Mouse (Mus musculus) CD4-positive naive resting alpha-beta T cell, adult 76 days (primary cell): Measurements from ENCODE around the gene Neurog2. TPM values are rescaled to one million over a fixed set of nuclear protein-coding genes. Genes with fewer than 3 reads are reported as not detected.

Source experiments
- total RNA-seq: library from RNA; stranded (reverse); gene quantifications from one replicate; pipeline ENCODE4 v1.2.4, GENCODE M21; 2023

The Neurog2 gene
- total RNA-seq: not detected

DNA sequence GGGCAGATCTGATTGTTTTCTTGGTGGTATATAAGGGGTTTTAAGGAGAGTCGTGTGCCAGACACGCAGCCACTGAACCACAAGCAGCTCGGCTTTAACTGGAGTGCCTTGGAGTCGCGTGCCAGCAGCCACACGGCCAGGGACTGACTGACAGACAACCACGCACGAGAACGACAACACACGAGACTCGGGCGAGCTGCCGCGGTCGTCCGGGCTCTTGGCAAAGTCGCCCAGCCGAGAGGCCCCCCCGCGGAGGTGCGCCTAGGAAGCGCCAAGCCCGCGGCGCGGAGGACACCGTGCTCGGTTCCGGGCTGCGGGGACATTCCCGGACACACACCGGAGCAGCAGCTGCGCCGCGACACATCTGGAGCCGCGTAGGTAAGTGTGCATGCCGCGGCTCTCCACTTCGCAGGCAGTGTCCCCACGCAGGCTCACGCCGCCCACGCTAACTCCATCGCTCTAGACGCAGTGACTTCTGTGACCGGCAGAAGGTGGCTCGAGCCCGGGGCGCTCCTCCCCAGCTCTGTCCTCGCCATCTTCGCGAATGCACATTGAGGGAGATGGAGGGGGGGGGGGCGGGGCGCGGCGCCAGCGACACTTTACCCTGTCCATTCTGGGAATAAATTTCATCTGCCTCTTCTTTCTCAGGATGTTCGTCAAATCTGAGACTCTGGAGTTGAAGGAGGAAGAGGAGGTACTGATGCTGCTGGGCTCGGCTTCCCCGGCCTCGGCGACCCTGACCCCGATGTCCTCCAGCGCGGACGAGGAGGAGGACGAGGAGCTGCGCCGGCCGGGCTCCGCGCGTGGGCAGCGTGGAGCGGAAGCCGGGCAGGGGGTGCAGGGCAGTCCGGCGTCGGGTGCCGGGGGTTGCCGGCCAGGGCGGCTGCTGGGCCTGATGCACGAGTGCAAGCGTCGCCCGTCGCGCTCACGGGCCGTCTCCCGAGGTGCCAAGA lies at the start of gene Neurog2:
Gene Neurog2, plus strand, starts transcription at position 56 of the 953 bp plus-strand sequence.

Other genes starting within 250 kb of the Neurog2 start
- gene Ank2, start 133.8 kb upstream of the Neurog2 start, total RNA-seq: 0.41 TPM
- 43.2 TPM for gene Larp7, start 79.8 kb upstream of the Neurog2 start, total RNA-seq
- gene Zgrf1, start 79.6 kb upstream of the Neurog2 start, total RNA-seq: 9.4 TPM
- 1.8 TPM for gene Alpk1, start 147.4 kb downstream of the Neurog2 start, total RNA-seq
- 4.0 TPM for gene Tifa, start 156.7 kb downstream of the Neurog2 start, total RNA-seq
- gene Ap1ar, start 204.4 kb downstream of the Neurog2 start, total RNA-seq: 32.9 TPM